Mouse (Mus musculus) heart, embryonic 11.5 days (tissue): ENCODE results near the gene Armcx4. TPM values are rescaled to one million over a fixed set of nuclear protein-coding genes. Genes with fewer than 3 reads are reported as not detected.

Experiments used
- ATAC-seq: fragments of 200-750 bp; cut with Nextera tagmentation; replicated peaks from 2 replicates; pipeline ENCODE4 v1.8.0; 2017; ENCODE audit warnings: moderate library complexity; ENCODE audit not compliant: insufficient number of reproducible peaks, low FRiP score, low TSS enrichment
- H3K27ac ChIP-seq: fragments of 300-500 bp; sonication (generic); 2 replicates; pipeline ENCODE4 v1.5.1; 2014; ENCODE audit warnings: mild to moderate bottlenecking, low read depth, low read length
- H3K27me3 ChIP-seq: fragments of 300-500 bp; sonication (generic); 2 replicates; pipeline ENCODE4 v1.6.1; 2014; ENCODE audit warnings: mild to moderate bottlenecking, low read length, mixed read lengths; ENCODE audit not compliant: control insufficient read depth, insufficient read depth
- H3K36me3 ChIP-seq: fragments of 300-500 bp; sonication (generic); 2 replicates; pipeline ENCODE4 v1.6.1; 2014; ENCODE audit warnings: mild to moderate bottlenecking, low read length, moderate library complexity, mixed read lengths; ENCODE audit not compliant: control insufficient read depth, insufficient read depth
- H3K4me1 ChIP-seq: fragments of 300-500 bp; sonication (generic); 2 replicates; pipeline ENCODE4 v1.6.1; 2014; ENCODE audit warnings: low read length; ENCODE audit not compliant: control insufficient read depth, insufficient read depth
- H3K4me2 ChIP-seq: fragments of 300-500 bp; sonication (generic); 2 replicates; pipeline ENCODE4 v1.6.1; 2014; ENCODE audit warnings: mild to moderate bottlenecking, moderate library complexity
- H3K4me3 ChIP-seq: fragments of 300-500 bp; sonication (generic); 2 replicates; pipeline ENCODE4 v1.5.1; 2014; ENCODE audit warnings: low read depth, low read length
- H3K9ac ChIP-seq: fragments of 300-500 bp; sonication (generic); 2 replicates; pipeline ENCODE4 v1.6.1; 2014; ENCODE audit warnings: mild to moderate bottlenecking, low read depth, low read length, moderate library complexity
- H3K9me3 ChIP-seq: fragments of 300-500 bp; sonication (generic); replicated peaks from 2 replicates; pipeline ENCODE4 v1.6.1; 2016; ENCODE audit warnings: low read length; ENCODE audit not compliant: control insufficient read depth
- WGBS: fragments of 180-500 bp; shearing (Covaris S2); extraction: QIAGEN DNeasy Blood & Tissue Kit; methylation state at CpG from one replicate; pipeline ENCODE4 v1.1.7; 2014; ENCODE audit not compliant: insufficient replicate concordance; 5-methylcytosine and 5-hydroxymethylcytosine counted together
- polyA plus RNA-seq: library from polyadenylated mRNA; unstranded; fragments of >200 nt; fragmentation: Nextera tagmentation; extraction: Ambion mirVana; gene quantifications from 2 replicates; pipeline ENCODE4 v1.2.1, GENCODE M21; 2014

Gene Armcx4
- polyA plus RNA-seq, 1 experiment from 2014 or later = 4.6 TPM

GRCm38 (mm10) chrX:134675959-134676358 is 10.4 kb upstream of the Armcx4 start:
- 84% methylated on average over 1 of the region's 1 CpGs for WGBS
- no peak for ATAC-seq

GRCm38 (mm10) chrX:134684936-134685335 is 1.4 kb upstream of the Armcx4 start:
- Histone ChIP-seq H3K36me3 (no peaks in the 10 kb centered on the region), H3K4me1 (no peaks in the 10 kb centered on the region), H3K9me3 (no peaks in the 10 kb centered on the region), H3K27ac (peak overlapping the region; percentile 50), H3K27me3 (no peaks in the 10 kb centered on the region), H3K4me3 (peak overlapping the region; percentile 58), H3K4me2 (peak overlapping the region; percentile 50), H3K9ac (no peak overlapping the region)
- 34% methylated on average over 5 of the region's 5 CpGs for WGBS
- no peak; the same call in 1 of the 2 replicates for ATAC-seq

More at GRCm38 (mm10) chrX:134675959-134676358, 10.4 kb upstream of the Armcx4 start:
- Histone ChIP-seq H3K4me2 (no peak overlapping the region), H3K9ac (no peak overlapping the region), H3K36me3 (no peaks in the 10 kb centered on the region), H3K4me3 (no peak overlapping the region), H3K27me3 (no peaks in the 10 kb centered on the region), H3K4me1 (no peaks in the 10 kb centered on the region), H3K9me3 (no peaks in the 10 kb centered on the region), H3K27ac (no peak overlapping the region)

GRCm38 (mm10) chrX:134686739-134687171 is 436 bp downstream of the Armcx4 start:
- Histone ChIP-seq H3K4me3 (peak overlapping the region; percentile 58), H3K9me3 (no peaks in the 10 kb centered on the region), H3K4me1 (no peaks in the 10 kb centered on the region), H3K9ac (peak overlapping the region; percentile 78), H3K4me2 (peak overlapping the region; percentile 61), H3K36me3 (peaks cover 4% of the 10 kb centered on the region; the same call in 1 of the 2 replicates), H3K27ac (peak overlapping the region; percentile 92), H3K27me3 (no peaks in the 10 kb centered on the region)
- ATAC-seq = peak; percentile 39; the same call in 1 of the 2 replicates
- WGBS = 14% methylated on average over 15 of the region's 16 CpGs

GRCm38 (mm10) chrX:134689676-134690075 is 3.4 kb downstream of the Armcx4 start:
- Histone ChIP-seq H3K9ac (no peak overlapping the region), H3K4me1 (no peaks in the 10 kb centered on the region), H3K4me2 (no peak overlapping the region), H3K9me3 (no peaks in the 10 kb centered on the region), H3K4me3 (no peak overlapping the region), H3K27me3 (no peaks in the 10 kb centered on the region), H3K27ac (no peak overlapping the region), H3K36me3 (peaks cover 6% of the 10 kb centered on the region; the same call in 1 of the 2 replicates)
- WGBS = 67% methylated on average over 2 of the region's 2 CpGs
- no peak for ATAC-seq

GRCm38 (mm10) chrX:134690871-134691539 is 4.7 kb downstream of the Armcx4 start:
- ATAC-seq = no peak
- H3K36me3 ChIP-seq = peaks cover 6% of the 10 kb centered on the region; the same call in 1 of the 2 replicates
- H3K4me2 ChIP-seq = no peak overlapping the region
- H3K27me3 ChIP-seq = no peaks in the 10 kb centered on the region
- H3K9me3 ChIP-seq = no peaks in the 10 kb centered on the region
- H3K9ac ChIP-seq = no peak overlapping the region
- WGBS = 83% methylated on average over 10 of the region's 10 CpGs
- H3K4me1 ChIP-seq = no peaks in the 10 kb centered on the region
- H3K27ac ChIP-seq = no peak overlapping the region
- no peak overlapping the region for H3K4me3 ChIP-seq

- 93% methylated on average over 2 of the region's 2 CpGs for WGBS
- H3K4me1 ChIP-seq = no peaks in the 10 kb centered on the region
- no peak overlapping the region for H3K4me3 ChIP-seq
- H3K9me3 ChIP-seq = no peaks in the 10 kb centered on the region
- H3K36me3 ChIP-seq = peaks cover 6% of the 10 kb centered on the region; the same call in 1 of the 2 replicates
- no peak overlapping the region for H3K27ac ChIP-seq
- H3K27me3 ChIP-seq = no peaks in the 10 kb centered on the region
- H3K9ac ChIP-seq = no peak overlapping the region
- ATAC-seq = no peak
- no peak overlapping the region for H3K4me2 ChIP-seq
These were observed 5.2 kb downstream of the Armcx4 start for GRCm38 (mm10) chrX:134691540-134691935.

- 35% methylated on average over 3 of the region's 3 CpGs for WGBS
- Histone ChIP-seq H3K9ac (no peak overlapping the region), H3K9me3 (no peaks in the 10 kb centered on the region), H3K36me3 (no peaks in the 10 kb centered on the region), H3K4me3 (no peak overlapping the region), H3K27me3 (no peaks in the 10 kb centered on the region), H3K4me1 (no peaks in the 10 kb centered on the region), H3K27ac (no peak overlapping the region), H3K4me2 (no peak overlapping the region)
- no peak for ATAC-seq
These were observed 30.5 kb downstream of the Armcx4 start for GRCm38 (mm10) chrX:134716863-134717262.

- H3K27me3 ChIP-seq = no peaks in the 10 kb centered on the region
- H3K4me3 ChIP-seq = peak within 1 kb of the TSS; percentile 46
- WGBS = 13% methylated on average over 16 of the region's 16 CpGs
- ATAC-seq = peak; percentile 85
- H3K9ac ChIP-seq = peak within 1 kb of the TSS; percentile 71
- H3K9me3 ChIP-seq = no peaks in the 10 kb centered on the region
- peak within 1 kb of the TSS; percentile 85 for H3K27ac ChIP-seq
- no peaks in the 10 kb centered on the region for H3K4me1 ChIP-seq
- H3K36me3 ChIP-seq = no peaks in the 10 kb centered on the region
- peak within 1 kb of the TSS; percentile 63 for H3K4me2 ChIP-seq
These were observed 31.5 kb downstream of the Armcx4 start, which contains the start of gene Armcx1 for GRCm38 (mm10) chrX:134717752-134718308. Armcx1 (plus strand) TSS chrX:134717963.
